Mouse (Mus musculus): ENCODE measurements at regions not wholly inside any gene's neighbourhood (a gene's known extent, or its start where the extent isn't known, plus 50 kb on each side); places are given as distances from the start of the nearest gene placed in this dataset.

- Histone ChIP-seq H3K9me3 (ENCODE audit: control insufficient read depth, low read length) (no peaks in the 10 kb centered on the region), H3K36me3 (replicated peaks; ENCODE audit: control insufficient read depth, insufficient read depth, low read depth) (no peaks in the 10 kb centered on the region), H3K4me3 (ENCODE audit: insufficient read depth in 1 of 2, low read depth in 2 of 2, low read length in 2 of 2) (no peak overlapping the region), H3K27ac (no peak overlapping the region), H3K4me2 (ENCODE audit: low read depth) (no peak overlapping the region), H3K9ac (replicated peaks) (no peak overlapping the region), H3K27me3 (ENCODE audit: control insufficient read depth, insufficient read depth, low read length) (no peaks in the 10 kb centered on the region), H3K4me1 (replicated peaks; ENCODE audit: control insufficient read depth in 2 of 2, insufficient read depth in 2 of 2, low read length in 1 of 2) (no peaks in the 10 kb centered on the region)
- TF ChIP-seq CTCF (IDR thresholded peaks at IDR 0.05; ENCODE audit: low read depth), result no peak
- no peak for TF ChIP-seq EP300 (IDR thresholded peaks at IDR 0.05; ENCODE audit: low read depth)
- DNase-seq (ENCODE audit: low read depth in 3 of 3, low spot score in 3 of 3) (no peak), ATAC-seq (ENCODE audit: insufficient read depth) (no peak)
- WGBS (ENCODE audit: insufficient replicate concordance), result 64% methylated on average over 7 of the region's 7 CpGs
These were observed 175.2 kb upstream of the Sall1 start for GRCm38 (mm10) chr8:89219156-89219555.

- no peak for DNase-seq (ENCODE audit: low read depth in 3 of 3, low spot score in 3 of 3)
- no peaks in the 10 kb centered on the region for H3K4me1 ChIP-seq (replicated peaks; ENCODE audit: control insufficient read depth in 2 of 2, insufficient read depth in 2 of 2, low read length in 1 of 2)
- ATAC-seq (ENCODE audit: insufficient read depth), result no peak
- no peak overlapping the region for H3K27ac ChIP-seq
- TF ChIP-seq CTCF (IDR thresholded peaks at IDR 0.05; ENCODE audit: low read depth), result no peak
- no peak for TF ChIP-seq EP300 (IDR thresholded peaks at IDR 0.05; ENCODE audit: low read depth)
- H3K9me3 ChIP-seq (ENCODE audit: control insufficient read depth, low read length), result no peaks in the 10 kb centered on the region
- no peak overlapping the region for H3K4me3 ChIP-seq (ENCODE audit: insufficient read depth in 1 of 2, low read depth in 2 of 2, low read length in 2 of 2)
- 61% methylated on average over 2 of the region's 2 CpGs for WGBS (ENCODE audit: insufficient replicate concordance)
- H3K27me3 ChIP-seq (ENCODE audit: control insufficient read depth, insufficient read depth, low read length), result no peaks in the 10 kb centered on the region
- no peaks in the 10 kb centered on the region for H3K36me3 ChIP-seq (replicated peaks; ENCODE audit: control insufficient read depth, insufficient read depth, low read depth)
- no peak overlapping the region for H3K4me2 ChIP-seq (ENCODE audit: low read depth)
- H3K9ac ChIP-seq (replicated peaks), result no peak overlapping the region
These were observed 173.7 kb upstream of the Sall1 start for GRCm38 (mm10) chr8:89217689-89218088.

GRCm38 (mm10) chr8:89211931-89212330 lies 168.0 kb upstream of the Sall1 start:
- H3K27me3 ChIP-seq (ENCODE audit: control insufficient read depth, insufficient read depth, low read length), result no peaks in the 10 kb centered on the region
- DNase-seq (ENCODE audit: low read depth in 3 of 3, low spot score in 3 of 3) (no peak), ATAC-seq (ENCODE audit: insufficient read depth) (no peak)
- H3K4me2 ChIP-seq (ENCODE audit: low read depth), result no peak overlapping the region
- H3K36me3 ChIP-seq (replicated peaks; ENCODE audit: control insufficient read depth, insufficient read depth, low read depth), result no peaks in the 10 kb centered on the region
- H3K27ac ChIP-seq, result no peak overlapping the region
- no peaks in the 10 kb centered on the region for H3K4me1 ChIP-seq (replicated peaks; ENCODE audit: control insufficient read depth in 2 of 2, insufficient read depth in 2 of 2, low read length in 1 of 2)
- no peaks in the 10 kb centered on the region for H3K9me3 ChIP-seq (ENCODE audit: control insufficient read depth, low read length)
- TF ChIP-seq CTCF (IDR thresholded peaks at IDR 0.05; ENCODE audit: low read depth), result no peak
- TF ChIP-seq EP300 (IDR thresholded peaks at IDR 0.05; ENCODE audit: low read depth), result no peak
- H3K9ac ChIP-seq (replicated peaks), result no peak overlapping the region
- 69% methylated on average over 3 of the region's 3 CpGs for WGBS (ENCODE audit: insufficient replicate concordance)
- H3K4me3 ChIP-seq (ENCODE audit: insufficient read depth in 1 of 2, low read depth in 2 of 2, low read length in 2 of 2), result no peak overlapping the region

- no peak overlapping the region for H3K4me3 ChIP-seq (ENCODE audit: insufficient read depth in 1 of 2, low read depth in 2 of 2, low read length in 2 of 2)
- no peaks in the 10 kb centered on the region for H3K36me3 ChIP-seq (replicated peaks; ENCODE audit: control insufficient read depth, insufficient read depth, low read depth)
- DNase-seq (ENCODE audit: low read depth in 3 of 3, low spot score in 3 of 3), result no peak
- no peaks in the 10 kb centered on the region for H3K27me3 ChIP-seq (ENCODE audit: control insufficient read depth, insufficient read depth, low read length)
- H3K4me1 ChIP-seq (replicated peaks; ENCODE audit: control insufficient read depth in 2 of 2, insufficient read depth in 2 of 2, low read length in 1 of 2), result no peaks in the 10 kb centered on the region
- WGBS (ENCODE audit: insufficient replicate concordance), result 30% methylated on average over 1 of the region's 1 CpGs
- no peaks in the 10 kb centered on the region for H3K9me3 ChIP-seq (ENCODE audit: control insufficient read depth, low read length)
- no peak overlapping the region for H3K4me2 ChIP-seq (ENCODE audit: low read depth)
- ATAC-seq (ENCODE audit: insufficient read depth), result no peak
- TF ChIP-seq CTCF (IDR thresholded peaks at IDR 0.05; ENCODE audit: low read depth), result no peak
- TF ChIP-seq EP300 (IDR thresholded peaks at IDR 0.05; ENCODE audit: low read depth), result no peak
- no peak overlapping the region for H3K9ac ChIP-seq (replicated peaks)
- no peak overlapping the region for H3K27ac ChIP-seq
These were observed 166.7 kb upstream of the Sall1 start for GRCm38 (mm10) chr8:89210684-89211083.

GRCm38 (mm10) chr8:89207891-89208290 lies 163.9 kb upstream of the Sall1 start:
- Histone ChIP-seq H3K4me2 (ENCODE audit: low read depth) (no peak overlapping the region), H3K36me3 (replicated peaks; ENCODE audit: control insufficient read depth, insufficient read depth, low read depth) (no peaks in the 10 kb centered on the region), H3K9me3 (ENCODE audit: control insufficient read depth, low read length) (no peaks in the 10 kb centered on the region), H3K9ac (replicated peaks) (no peak overlapping the region), H3K27me3 (ENCODE audit: control insufficient read depth, insufficient read depth, low read length) (no peaks in the 10 kb centered on the region), H3K27ac (no peak overlapping the region), H3K4me1 (replicated peaks; ENCODE audit: control insufficient read depth in 2 of 2, insufficient read depth in 2 of 2, low read length in 1 of 2) (no peaks in the 10 kb centered on the region), H3K4me3 (ENCODE audit: insufficient read depth in 1 of 2, low read depth in 2 of 2, low read length in 2 of 2) (no peak overlapping the region)
- no peak for DNase-seq (ENCODE audit: low read depth in 3 of 3, low spot score in 3 of 3)
- 40% methylated on average over 2 of the region's 2 CpGs for WGBS (ENCODE audit: insufficient replicate concordance)
- ATAC-seq (ENCODE audit: insufficient read depth), result no peak
- TF ChIP-seq EP300 (IDR thresholded peaks at IDR 0.05; ENCODE audit: low read depth) (no peak), CTCF (IDR thresholded peaks at IDR 0.05; ENCODE audit: low read depth) (no peak)
